Mouse (Mus musculus) CH12.LX (cell line): Measurements from ENCODE around the gene Coro2a. TPM values are rescaled to one million over a fixed set of nuclear protein-coding genes. Genes with fewer than 3 reads are reported as not detected.

Experiments used
- DNase-seq: peaks from one replicate; pipeline ENCODE4 v3.0.0-alpha.2; 2013; ENCODE audit errors: extremely low read depth
- H3K27ac ChIP-seq: 2 replicates; pipeline ENCODE4 v1.5.1; 2012; ENCODE audit warnings: low read depth, mild to moderate bottlenecking, control low read depth, moderate library complexity; ENCODE audit not compliant: insufficient read depth
- H3K27me3 ChIP-seq: replicated peaks from 2 replicates; pipeline ENCODE3; 2012; ENCODE audit warnings: inconsistent platforms
- H3K36me3 ChIP-seq, 2 experiments: replicated peaks in 1 of 2; 2 replicates each; pipeline versions ENCODE3 to v1.6.1; 2012; ENCODE audit warnings: inconsistent platforms in 1 of 2, low read length in 1 of 2, mild to moderate bottlenecking in 1 of 2, mixed read lengths in 1 of 2, moderate library complexity in 1 of 2; ENCODE audit not compliant: control insufficient read depth in 1 of 2, insufficient read depth in 1 of 2
- H3K4me1 ChIP-seq, 2 experiments: 2 replicates each; pipeline ENCODE4 v1.6.1; 2012; ENCODE audit warnings: inconsistent platforms in 1 of 2, moderate library complexity in 1 of 2; ENCODE audit not compliant: insufficient read depth in 2 of 2, control insufficient read depth in 1 of 2
- H3K4me2 ChIP-seq: 2 replicates; pipeline ENCODE4 v1.6.1; 2012; ENCODE audit warnings: low read depth, mild to moderate bottlenecking, control low read depth; ENCODE audit not compliant: poor library complexity, insufficient read depth, severe bottlenecking
- H3K4me3 ChIP-seq, 3 experiments: fragments of 150-350 bp in 1 of 3; sonication (generic) in 1 of 3; replicated peaks in 1 of 3; 2 replicates each; pipeline versions ENCODE3 to v1.5.1; 2011 to 2012; ENCODE audit warnings: low read depth in 2 of 3, low read length in 2 of 3, mild to moderate bottlenecking in 2 of 3, moderate library complexity in 2 of 3, control low read depth in 1 of 3, improper control_type of control experiment in 1 of 3, inconsistent platforms in 1 of 3, mixed read lengths in 1 of 3; ENCODE audit not compliant: poor library complexity in 1 of 3
- H3K79me2 ChIP-seq: replicated peaks from 2 replicates; pipeline ENCODE4 v1.6.1; 2012; ENCODE audit warnings: mild to moderate bottlenecking, moderate library complexity; ENCODE audit not compliant: control insufficient read depth, poor library complexity, insufficient read depth, severe bottlenecking; ENCODE audit errors: extremely low read depth
- H3K9ac ChIP-seq: 2 replicates; pipeline ENCODE4 v1.6.1; 2012; ENCODE audit warnings: low read depth, mild to moderate bottlenecking, control low read depth, moderate library complexity; ENCODE audit not compliant: insufficient read depth
- H3K9me3 ChIP-seq: replicated peaks from 2 replicates; pipeline ENCODE3; 2012; ENCODE audit warnings: low read length, inconsistent platforms, mixed read lengths
- CHD1 ChIP-seq: IDR thresholded peaks from 2 replicates; pipeline ENCODE4 v1.6.1; 2012; ENCODE audit warnings: low read depth, low read length, improper control_type of control experiment, inconsistent platforms
- CTCF ChIP-seq, 2 experiments: IDR thresholded peaks in 1 of 2; conservative IDR thresholded peaks in 1 of 2; 2 replicates each; pipeline ENCODE4 v1.5.1; 2011 to 2012; ENCODE audit warnings: low read depth in 2 of 2, low read length in 2 of 2, improper control_type of control experiment in 1 of 2, inconsistent platforms in 1 of 2, mild to moderate bottlenecking in 1 of 2, moderate library complexity in 1 of 2
- GABPA ChIP-seq: IDR thresholded peaks from 2 replicates; pipeline ENCODE4 v1.6.1; 2012; ENCODE audit warnings: low read depth, low read length, improper control_type of control experiment, inconsistent platforms; ENCODE audit not compliant: insufficient replicate concordance
- HCFC1 ChIP-seq: IDR thresholded peaks from 2 replicates; pipeline ENCODE4 v1.6.1; 2012; ENCODE audit warnings: low read depth, mild to moderate bottlenecking, inconsistent platforms, low read length, improper control_type of control experiment
- KAT2A ChIP-seq: IDR thresholded peaks from 2 replicates; pipeline ENCODE4 v1.6.1; 2012; ENCODE audit warnings: low read length, improper control_type of control experiment, inconsistent platforms; ENCODE audit not compliant: insufficient replicate concordance
- MAFK ChIP-seq: IDR thresholded peaks from 2 replicates; pipeline ENCODE4 v1.6.1; 2011; ENCODE audit warnings: low read length, improper control_type of control experiment; ENCODE audit not compliant: insufficient replicate concordance
- MAX ChIP-seq: IDR thresholded peaks from 2 replicates; pipeline ENCODE4 v1.6.1; 2011; ENCODE audit warnings: low read length, improper control_type of control experiment
- MAZ ChIP-seq: IDR thresholded peaks from 2 replicates; pipeline ENCODE4 v1.6.1; 2012; ENCODE audit warnings: low read depth, mild to moderate bottlenecking, inconsistent platforms, low read length, improper control_type of control experiment, moderate library complexity
- MYC ChIP-seq: IDR thresholded peaks from 2 replicates; pipeline ENCODE4 v1.6.1; 2011; ENCODE audit warnings: low read depth, mild to moderate bottlenecking, improper control_type of control experiment, low read length
- NRF1 ChIP-seq: IDR thresholded peaks from 2 replicates; pipeline ENCODE4 v1.6.1; 2014; ENCODE audit warnings: low read depth, mild to moderate bottlenecking, inconsistent platforms, low read length, improper control_type of control experiment, moderate library complexity
- POLR2A ChIP-seq: IDR thresholded peaks from 2 replicates; pipeline ENCODE4 v1.6.1; 2011; ENCODE audit warnings: low read depth, mild to moderate bottlenecking, improper control_type of control experiment, low read length
- RAD21 ChIP-seq: IDR thresholded peaks from 2 replicates; pipeline ENCODE4 v1.6.1; 2011; ENCODE audit warnings: low read depth, mild to moderate bottlenecking, low read length, improper control_type of control experiment, moderate library complexity
- RCOR1 ChIP-seq: conservative IDR thresholded peaks from 2 replicates; pipeline ENCODE4 v1.6.1; 2012; ENCODE audit warnings: low read depth, mild to moderate bottlenecking, inconsistent platforms, low read length, improper control_type of control experiment
- SMC3 ChIP-seq: IDR thresholded peaks from 2 replicates; pipeline ENCODE4 v1.6.1; 2011; ENCODE audit warnings: low read depth, low read length, improper control_type of control experiment
- TBP ChIP-seq: conservative IDR thresholded peaks from 2 replicates; pipeline ENCODE4 v1.6.1; 2011; ENCODE audit warnings: low read depth, low read length, improper control_type of control experiment
- UBTF ChIP-seq: IDR thresholded peaks from 2 replicates; pipeline ENCODE4 v1.6.1; 2012; ENCODE audit warnings: low read depth, mild to moderate bottlenecking, inconsistent platforms, low read length, improper control_type of control experiment, moderate library complexity
- USF1 ChIP-seq: IDR thresholded peaks from 2 replicates; pipeline ENCODE4 v1.6.1; 2014; ENCODE audit warnings: low read depth, mild to moderate bottlenecking, inconsistent platforms, low read length, improper control_type of control experiment
- USF2 ChIP-seq: conservative IDR thresholded peaks from 2 replicates; pipeline ENCODE4 v1.6.1; 2011; ENCODE audit warnings: low read depth, low read length, improper control_type of control experiment
- ZC3H11A ChIP-seq: IDR thresholded peaks from 2 replicates; pipeline ENCODE4 v1.6.1; 2012; ENCODE audit warnings: low read depth, mild to moderate bottlenecking, inconsistent platforms, low read length, improper control_type of control experiment
- ZMIZ1 ChIP-seq: IDR thresholded peaks from 2 replicates; pipeline ENCODE4 v1.6.1; 2012; ENCODE audit warnings: low read depth, mild to moderate bottlenecking, inconsistent platforms, low read length, improper control_type of control experiment
- dilution Hi-C: fragments of 300-500 bp; cut with MboI; formaldehyde crosslinking; loops from 2 replicates; pipeline ENCODE4 v1.14.3; 2020; ENCODE audit warnings: low sequenced_read_pairs; ENCODE audit not compliant: extremely low pct_unique_long_range_greater_than_20kb, extremely low pct_ligation_motif_present
- in situ Hi-C: fragments of 300-500 bp; cut with MboI; formaldehyde crosslinking; loops from 3 replicates; pipeline ENCODE4 v1.14.3; 2019; ENCODE audit warnings: low sequenced_read_pairs, low pct_ligation_motif_present, low pct_unique_long_range_greater_than_20kb, mixed read lengths
- polyA plus RNA-seq: library from polyadenylated mRNA; unstranded; fragments of >175 nt; gene quantifications from 2 replicates; pipeline ENCODE4 v1.2.1, GENCODE M21; 2012; ENCODE audit warnings: low read depth; ENCODE audit not compliant: insufficient read length
- total RNA-seq, 2 experiments: library from RNA; depleted of rRNA; stranded (reverse); fragments of 300-350 nt in 1 of 2; fragments of >200 nt in 1 of 2; gene quantifications; 2 replicates each; pipeline ENCODE4 v1.2.3; 2012 to 2014

The Coro2a gene
- total and polyA plus RNA-seq, 3 experiments, result 24.6 to 223 (median 129) TPM

- Histone ChIP-seq H3K9me3 (no peaks in the 10 kb centered on the region), H3K4me3 (peak overlapping the region in 1 of 3 experiments; percentile 30), H3K27ac (no peak overlapping the region), H3K4me2 (no peak overlapping the region), H3K36me3 (peaks cover 73 to 78% of the 10 kb centered on the region in 2 experiments), H3K4me1 (peaks cover 26 to 66% of the 10 kb centered on the region in 2 experiments), H3K27me3 (no peaks in the 10 kb centered on the region)
- dilution Hi-C loops (no loop called here), in situ Hi-C loops (loop anchor here (5.0 kb wide), 1 partner anchor 42 kb away; no protein-coding TSS in a partner anchor)
- DNase-seq, result no peak
- TF ChIP-seq NRF1, result no peak
- TF ChIP-seq HCFC1, result no peak
- no peak for TF ChIP-seq POLR2A
- no peak for TF ChIP-seq ZC3H11A
- TF ChIP-seq MAZ, result no peak
- TF ChIP-seq MYC, result no peak
- TF ChIP-seq CHD1, result no peak
- no peak for TF ChIP-seq USF1
- no peak for TF ChIP-seq RCOR1
- TF ChIP-seq USF2, result no peak
- no peak for TF ChIP-seq KAT2A
- no peak for TF ChIP-seq TBP
- TF ChIP-seq ZMIZ1, result no peak
- TF ChIP-seq, all 38 proteins: peak for 0
- Histone ChIP-seq H3K9ac (no peak overlapping the region), H3K79me2 (0 out of 2 replicates have a peak, but pooled peaks cover 2% of the 10 kb centered on the region)
These were observed 56.5 kb downstream of the Coro2a start for GRCm38 (mm10) chr4:46545498-46545897.

GRCm38 (mm10) chr4:46544313-46544712 lies 57.7 kb downstream of the Coro2a start:
- no peaks in the 10 kb centered on the region for H3K27me3 ChIP-seq
- no peak overlapping the region for H3K4me2 ChIP-seq
- no peaks in the 10 kb centered on the region for H3K9me3 ChIP-seq
- dilution Hi-C loops, result no loop called here
- 0 out of 2 replicates have a peak, but pooled peaks cover 2% of the 10 kb centered on the region for H3K79me2 ChIP-seq
- no peak overlapping the region for H3K9ac ChIP-seq
- peaks cover 26 to 54% of the 10 kb centered on the region in 2 experiments for H3K4me1 ChIP-seq
- in situ Hi-C loops, result no loop called here
- peaks cover 75 to 83% of the 10 kb centered on the region in 2 experiments for H3K36me3 ChIP-seq
- TF ChIP-seq ZC3H11A (peak; percentile 54), MAX (no peak), GABPA (no peak), MYC (peak; percentile 57; the same call in 1 of the 2 replicates), RAD21 (peak; percentile 86), MAFK (peak; percentile 32; the same call in 1 of the 2 replicates), CHD1 (no peak), SMC3 (peak; percentile 90), CTCF (conservative IDR thresholded peaks at IDR 0.05 in 1 of 2, IDR thresholded peaks at IDR 0.05 in 1 of 2; ENCODE audit: low read depth in 2 of 2, low read length in 2 of 2) (peak; percentile 78 to 80), UBTF (no peak)
- TF ChIP-seq, all 38 proteins: peak for 6
- DNase-seq, result peak; percentile 77
- Histone ChIP-seq H3K27ac (no peak overlapping the region), H3K4me3 (no peak overlapping the region)
